Mouse (Mus musculus) urinary bladder, adult 2 months (tissue): Measurements from ENCODE around the gene Kpna6. TPM values are rescaled to one million over a fixed set of nuclear protein-coding genes. Genes with fewer than 3 reads are reported as not detected.

ENCODE experiments used
- DNase-seq: peaks from one replicate; pipeline ENCODE4 v3.0.0; 2022; ENCODE audit warnings: low spot score
- polyA plus RNA-seq: library from polyadenylated mRNA; depleted of rRNA; stranded (reverse); fragments of >200 nt; gene quantifications from 2 replicates; pipeline ENCODE4 v1.2.3, GENCODE M21; 2012; rRNA removed

The Kpna6 gene
- polyA plus RNA-seq, 1 experiment = 35.8 TPM

DNA sequence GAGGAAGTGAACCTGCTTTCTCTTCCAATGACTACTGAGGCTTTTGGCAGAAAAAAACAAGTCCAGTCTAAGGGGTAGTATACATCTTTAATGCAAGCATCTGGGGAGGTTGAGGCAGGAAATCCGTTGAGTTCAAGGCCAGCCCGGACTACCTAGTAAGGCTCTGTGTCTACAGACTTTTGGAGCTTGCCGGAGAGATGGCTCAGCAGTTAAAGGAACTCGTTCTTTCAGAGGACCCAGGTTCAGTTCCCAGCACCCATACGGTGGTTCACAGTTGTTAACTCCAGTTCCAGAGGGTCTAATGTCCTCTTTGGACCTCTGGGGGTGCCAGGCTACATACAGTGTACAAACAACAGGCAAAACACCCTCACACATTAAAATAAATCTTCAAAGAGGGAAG lies 54.5 kb downstream of the Kpna6 start:
- DNase-seq = no peak

- DNase-seq = no peak
Measured at GRCm38 (mm10) chr4:129617121-129617641, 55.4 kb downstream of the Kpna6 start.

DNA sequence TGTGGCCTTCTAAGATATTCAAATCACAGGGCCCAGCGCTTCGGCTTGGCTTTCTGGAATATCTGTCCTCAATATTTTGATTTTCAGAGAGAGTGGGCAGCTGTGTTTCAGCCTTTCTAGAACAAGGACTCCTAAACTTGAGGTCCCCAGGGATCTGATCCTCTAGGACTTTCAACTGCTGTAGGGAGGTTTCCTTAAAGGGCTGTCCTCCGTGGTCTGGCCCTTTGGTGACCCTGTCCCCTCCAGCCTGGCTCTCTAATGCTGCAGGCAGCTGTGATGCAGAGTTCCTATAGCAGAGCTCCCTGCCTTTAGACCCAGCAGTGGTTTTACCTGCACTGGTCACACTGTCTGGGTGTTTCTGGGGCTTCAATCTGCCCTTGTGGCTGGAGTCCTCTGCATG lies 55.9 kb downstream of the Kpna6 start:
- no peak for DNase-seq

GRCm38 (mm10) chr4:129615801-129616290 lies 56.7 kb downstream of the Kpna6 start:
- no peak for DNase-seq

- no peak for DNase-seq
Measured at GRCm38 (mm10) chr4:129614093-129614492, 58.5 kb downstream of the Kpna6 start, which contains the start of gene Dcdc2b. TSS of gene Dcdc2b (minus strand) at chr4:129614257.

- no peak for DNase-seq
Measured at GRCm38 (mm10) chr4:129610472-129610871, 62.1 kb downstream of the Kpna6 start.

DNA sequence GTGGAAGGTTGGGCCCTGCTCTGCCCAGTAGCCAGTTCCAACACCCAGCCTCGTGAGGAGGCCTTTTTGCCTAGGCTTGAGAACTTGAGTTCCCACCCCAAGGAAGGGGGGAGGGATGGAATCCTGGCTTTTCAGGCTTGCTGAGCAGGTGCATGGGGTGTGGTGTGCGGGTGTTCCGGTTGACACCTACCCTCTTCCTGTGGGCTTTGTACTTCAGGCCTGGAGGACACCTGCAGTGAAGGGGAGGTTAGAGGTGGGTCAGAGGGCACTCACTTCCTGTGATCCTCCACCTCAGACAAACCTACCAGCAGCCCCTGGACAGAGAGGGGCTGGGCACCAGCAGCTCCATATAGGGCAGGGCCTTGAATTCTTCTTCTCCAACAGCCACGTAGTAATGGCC lies 62.5 kb downstream of the Kpna6 start:
- DNase-seq = no peak

DNA sequence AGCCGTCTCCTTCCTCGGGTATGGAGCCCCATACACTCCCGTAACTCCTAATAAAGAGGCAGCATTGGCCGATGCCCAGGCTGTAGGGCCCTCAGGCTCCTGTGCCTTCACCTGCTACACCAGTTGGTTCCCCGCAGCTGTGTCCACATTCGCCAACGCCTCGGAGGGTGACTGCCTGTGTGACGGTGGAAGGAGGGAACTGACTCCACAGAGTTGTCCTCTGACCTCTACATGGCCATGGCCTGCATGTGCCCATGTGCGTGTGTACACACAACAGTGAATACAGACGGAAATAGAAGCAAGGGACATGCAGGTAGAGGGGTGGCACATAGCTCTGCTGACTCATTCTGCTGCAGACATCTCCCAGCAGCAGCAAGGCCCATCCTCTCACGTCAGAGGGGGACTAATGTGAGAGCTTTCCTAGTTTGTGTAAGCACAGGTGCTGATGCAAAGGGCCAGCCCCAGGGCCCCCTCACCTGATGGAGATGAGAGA lies 63.4 kb downstream of the Kpna6 start:
- no peak for DNase-seq

- DNase-seq = no peak
Measured at GRCm38 (mm10) chr4:129608426-129609025, 64.0 kb downstream of the Kpna6 start.

GRCm38 (mm10) chr4:129600233-129601158 lies 72.1 kb downstream of the Kpna6 start, which contains the start of the genes Eif3i and Tmem234:
TSS of gene Eif3i (minus strand) at chr4:129600648.
TSS of gene Tmem234 (plus strand) at chr4:129600668.
- peak; percentile 72 for DNase-seq

Other genes starting within 250 kb of the Kpna6 start
- 1.8 and 3.0 TPM in 2 replicates for gene Zbtb8b, start 231.9 kb downstream of the Kpna6 start, polyA plus RNA-seq
- gene Bsdc1, start 211.2 kb downstream of the Kpna6 start, polyA plus RNA-seq = 15.0 and 27.5 TPM in 2 replicates
- 0.15 TPM in 1 of 2 replicates, not detected in the other for gene Tssk3, start 181.7 kb downstream of the Kpna6 start, polyA plus RNA-seq
- 0.73 and 0.94 TPM in 2 replicates for gene Fam229a, start 181.6 kb downstream of the Kpna6 start, polyA plus RNA-seq
- 151 and 161 TPM in 2 replicates for gene Marcksl1, start 159.2 kb downstream of the Kpna6 start, polyA plus RNA-seq
- 101 and 112 TPM in 2 replicates for gene Hdac1, start 130.1 kb downstream of the Kpna6 start, polyA plus RNA-seq
- gene Lck, start 99.1 kb downstream of the Kpna6 start, polyA plus RNA-seq = 2.9 and 3.7 TPM in 2 replicates
- gene Fam167b, start 94.2 kb downstream of the Kpna6 start, polyA plus RNA-seq = 4.0 and 4.7 TPM in 2 replicates
- 246 and 264 TPM in 2 replicates for gene Eif3i, start 72.1 kb downstream of the Kpna6 start, polyA plus RNA-seq
- 159 and 183 TPM in 2 replicates for gene Tmem234, start 72.1 kb downstream of the Kpna6 start, polyA plus RNA-seq
- 5.6 and 7.6 TPM in 2 replicates for gene Dcdc2b, start 58.5 kb downstream of the Kpna6 start, polyA plus RNA-seq
- 29.4 and 32.6 TPM in 2 replicates for gene Iqcc, start 53.7 kb downstream of the Kpna6 start, polyA plus RNA-seq
- gene Ccdc28b, start 48.8 kb downstream of the Kpna6 start, polyA plus RNA-seq = 48.4 and 49.4 TPM in 2 replicates
- 29.9 and 30.0 TPM in 2 replicates for gene Txlna, start 31.7 kb downstream of the Kpna6 start, polyA plus RNA-seq
- gene Tmem39b, start 24.1 kb upstream of the Kpna6 start, polyA plus RNA-seq = 16.6 and 19.9 TPM in 2 replicates
- gene Khdrbs1, start 69.5 kb upstream of the Kpna6 start, polyA plus RNA-seq = 21.7 and 39.0 TPM in 2 replicates
- 121 and 139 TPM in 2 replicates for gene Ptp4a2, start 138.5 kb upstream of the Kpna6 start, polyA plus RNA-seq